Mouse (Mus musculus) embryonic facial prominence, embryonic 10.5 days (tissue): ENCODE data around the gene Fkbp1b. TPM values are rescaled to one million over a fixed set of nuclear protein-coding genes. Genes with fewer than 3 reads are reported as not detected.

ENCODE experiments used
- DNase-seq: peaks from one replicate; pipeline ENCODE4 v3.0.0-alpha.2; 2017; ENCODE audit warnings: low spot score
- H3K27ac ChIP-seq: fragments of 300-500 bp; sonication (generic); replicated peaks from 2 replicates; pipeline ENCODE4 v1.5.1; 2016; ENCODE audit warnings: mild to moderate bottlenecking
- H3K27me3 ChIP-seq: fragments of 300-500 bp; sonication (generic); replicated peaks from 2 replicates; pipeline ENCODE4 v1.6.1; 2016; ENCODE audit warnings: low read depth, mild to moderate bottlenecking; ENCODE audit not compliant: poor library complexity, severe bottlenecking
- H3K36me3 ChIP-seq: fragments of 300-500 bp; sonication (generic); replicated peaks from 2 replicates; pipeline ENCODE4 v1.6.1; 2016; ENCODE audit warnings: mild to moderate bottlenecking, moderate library complexity
- H3K4me1 ChIP-seq: fragments of 300-500 bp; sonication (generic); 2 replicates; pipeline ENCODE4 v1.6.1; 2016
- H3K4me3 ChIP-seq: fragments of 300-500 bp; sonication (generic); 2 replicates; pipeline ENCODE4 v1.5.1; 2016; ENCODE audit warnings: mild to moderate bottlenecking, moderate library complexity
- H3K9me3 ChIP-seq: fragments of 300-500 bp; sonication (generic); 2 replicates; pipeline ENCODE4 v1.6.1; 2016; ENCODE audit warnings: mild to moderate bottlenecking
- WGBS: fragments of 180-500 bp; shearing (Covaris S2); methylation state at CpG from one replicate; pipeline ENCODE4 v1.1.7; 2016; 5-methylcytosine and 5-hydroxymethylcytosine counted together
- polyA plus RNA-seq: library from polyadenylated mRNA; unstranded; fragments of >200 nt; fragmentation: Nextera tagmentation; extraction: Ambion mirVana; gene quantifications from 2 replicates; pipeline ENCODE4 v1.2.1, GENCODE M21; 2016

Fkbp1b gene
- polyA plus RNA-seq, 1 experiment from 2014 or later = 9.7 TPM

GRCm38 (mm10) chr12:4783598-4783997 lies 57.8 kb downstream of the Fkbp1b start:
- no peaks in the 10 kb centered on the region for H3K36me3 ChIP-seq

More at GRCm38 (mm10) chr12:4783598-4783997, 57.8 kb downstream of the Fkbp1b start:
- 42% methylated on average over 5 of the region's 5 CpGs for WGBS
- Histone ChIP-seq H3K27me3 (no peaks in the 10 kb centered on the region), H3K27ac (no peak overlapping the region), H3K9me3 (no peaks in the 10 kb centered on the region), H3K4me1 (no peaks in the 10 kb centered on the region), H3K4me3 (no peak overlapping the region)
- no peak for DNase-seq

Other genes starting within 250 kb of the Fkbp1b start
- 17.6 and 17.9 TPM in 2 replicates for gene Itsn2, start 249.0 kb downstream of the Fkbp1b start, polyA plus RNA-seq
- not detected in 2 replicates for gene Gm3625, start 248.7 kb downstream of the Fkbp1b start, polyA plus RNA-seq
- 0.33 and 0.45 TPM in 2 replicates for gene Fam228a, start 103.2 kb downstream of the Fkbp1b start, polyA plus RNA-seq
- gene Pfn4, start 72.6 kb downstream of the Fkbp1b start, polyA plus RNA-seq = 2.2 and 2.4 TPM in 2 replicates
- gene Fam228b, start 72.3 kb downstream of the Fkbp1b start, polyA plus RNA-seq = 1.4 and 2.4 TPM in 2 replicates
- 299 and 302 TPM in 2 replicates for gene Sf3b6, start 24.0 kb downstream of the Fkbp1b start, polyA plus RNA-seq
- 25.9 and 26.0 TPM in 2 replicates for gene Wdcp, start 1.7 kb upstream of the Fkbp1b start, polyA plus RNA-seq
- gene Mfsd2b, start 32.8 kb upstream of the Fkbp1b start, polyA plus RNA-seq = 2.9 and 4.3 TPM in 2 replicates
- gene Ubxn2a, start 66.1 kb upstream of the Fkbp1b start, polyA plus RNA-seq = 20.3 and 22.4 TPM in 2 replicates
- gene Atad2b, start 75.8 kb upstream of the Fkbp1b start, polyA plus RNA-seq = 14.8 TPM in 2 replicates